Mouse (Mus musculus) hindbrain, embryonic 14.5 days (tissue): Measurements from ENCODE around the gene Hk2. TPM values are rescaled to one million over a fixed set of nuclear protein-coding genes. Genes with fewer than 3 reads are reported as not detected.

Source experiments
- ATAC-seq: fragments of 200-750 bp; cut with Nextera tagmentation; 2 replicates; pipeline ENCODE4 v1.8.0; 2017; ENCODE audit warnings: moderate number of reproducible peaks, mild to moderate bottlenecking, moderate TSS enrichment, moderate library complexity; ENCODE audit not compliant: low FRiP score
- DNase-seq: peaks from one replicate; pipeline ENCODE4 v3.0.0-alpha.2; 2015; ENCODE audit warnings: low spot score
- H3K27ac ChIP-seq: fragments of 300-500 bp; sonication (generic); 2 replicates; pipeline ENCODE4 v1.5.1; 2014; ENCODE audit warnings: mild to moderate bottlenecking, moderate library complexity
- H3K27me3 ChIP-seq: fragments of 300-500 bp; sonication (generic); 2 replicates; pipeline ENCODE4 v1.6.1; 2014; ENCODE audit warnings: mild to moderate bottlenecking, low read length, mixed read lengths; ENCODE audit not compliant: control insufficient read depth, insufficient read depth
- H3K36me3 ChIP-seq: fragments of 300-500 bp; sonication (generic); replicated peaks from 2 replicates; pipeline ENCODE4 v1.6.1; 2014; ENCODE audit not compliant: control insufficient read depth, insufficient read depth
- H3K4me1 ChIP-seq: fragments of 300-500 bp; sonication (generic); replicated peaks from 2 replicates; pipeline ENCODE4 v1.6.1; 2014; ENCODE audit warnings: antibody characterized with exemption, low read length, mixed read lengths; ENCODE audit not compliant: control insufficient read depth, insufficient read depth
- H3K4me2 ChIP-seq: fragments of 300-500 bp; sonication (generic); replicated peaks from 2 replicates; pipeline ENCODE4 v1.6.1; 2014; ENCODE audit warnings: mild to moderate bottlenecking, moderate library complexity
- H3K4me3 ChIP-seq: fragments of 300-500 bp; sonication (generic); replicated peaks from 2 replicates; pipeline ENCODE4 v1.5.1; 2014; ENCODE audit warnings: mild to moderate bottlenecking, low read length
- H3K9ac ChIP-seq: fragments of 300-500 bp; sonication (generic); 2 replicates; pipeline ENCODE4 v1.6.1; 2014
- H3K9me3 ChIP-seq: fragments of 300-500 bp; sonication (generic); 2 replicates; pipeline ENCODE4 v1.6.1; 2016; ENCODE audit warnings: low read length; ENCODE audit not compliant: control insufficient read depth
- WGBS: fragments of 180-500 bp; shearing (Covaris S2); extraction: QIAGEN DNeasy Blood & Tissue Kit; methylation state at CpG from one replicate; pipeline ENCODE4 v1.1.7; 2014; 5-methylcytosine and 5-hydroxymethylcytosine counted together
- polyA plus RNA-seq: library from polyadenylated mRNA; unstranded; fragments of >200 nt; fragmentation: Nextera tagmentation; extraction: Ambion mirVana; gene quantifications from 2 replicates; pipeline ENCODE4 v1.2.1, GENCODE M21; 2014

Hk2 gene
- polyA plus RNA-seq, 1 experiment from 2014 or later: 2.4 TPM

DNA sequence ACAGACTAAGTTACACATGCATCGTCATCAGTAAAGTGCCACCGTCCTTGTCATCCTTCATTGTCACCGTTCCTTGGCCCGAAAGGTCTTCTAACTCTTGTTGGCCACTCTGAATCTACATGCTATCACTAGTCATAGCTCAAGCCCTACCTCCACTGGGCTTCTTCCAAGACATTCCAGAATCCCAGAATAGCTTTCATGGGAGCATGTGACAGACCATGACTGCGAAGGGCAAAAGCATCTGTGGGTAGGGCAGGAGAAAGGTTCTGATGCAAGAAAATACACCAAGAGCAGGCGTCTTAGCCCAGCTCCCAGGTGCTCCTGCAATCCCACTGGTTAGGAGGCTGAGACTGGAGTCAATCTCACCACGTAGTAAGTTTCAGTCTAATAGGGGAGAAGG, 22.5 kb downstream of the Hk2 start:
- ATAC-seq (no peak), DNase-seq (no peak)
- Histone ChIP-seq H3K27me3 (no peaks in the 10 kb centered on the region), H3K27ac (no peak overlapping the region), H3K9me3 (no peaks in the 10 kb centered on the region), H3K9ac (no peak overlapping the region), H3K4me1 (no peaks in the 10 kb centered on the region), H3K36me3 (no peaks in the 10 kb centered on the region), H3K4me3 (no peak overlapping the region), H3K4me2 (no peak overlapping the region)
- 98% methylated on average over 7 of the region's 7 CpGs for WGBS

DNA sequence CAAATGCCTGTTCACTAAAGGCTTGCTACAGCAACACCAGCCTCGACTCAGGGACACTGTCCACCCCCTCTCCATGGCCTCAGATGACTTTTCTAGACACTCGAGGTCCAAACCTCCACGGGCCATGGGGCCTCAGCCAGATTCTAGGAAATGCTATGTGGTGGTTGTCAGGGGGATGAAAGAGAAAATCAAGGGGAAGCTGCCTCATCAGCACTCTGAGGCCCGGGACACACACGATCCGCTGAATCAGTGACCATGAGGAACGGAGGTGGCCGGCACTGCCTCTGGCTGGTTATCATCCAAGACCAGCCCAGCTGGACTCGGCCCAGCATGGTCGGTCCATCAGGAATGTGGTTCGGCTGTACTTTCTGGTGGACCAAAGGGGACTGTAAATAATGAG, 23.2 kb downstream of the Hk2 start:
- 89% methylated on average over 11 of the region's 11 CpGs for WGBS
- ATAC-seq (no peak), DNase-seq (no peak)
- H3K9me3 ChIP-seq: no peaks in the 10 kb centered on the region
- no peak overlapping the region for H3K4me3 ChIP-seq
- no peaks in the 10 kb centered on the region for H3K27me3 ChIP-seq
- no peaks in the 10 kb centered on the region for H3K4me1 ChIP-seq
- no peak overlapping the region for H3K9ac ChIP-seq
- no peak overlapping the region for H3K27ac ChIP-seq
- H3K36me3 ChIP-seq: no peaks in the 10 kb centered on the region
- no peak overlapping the region for H3K4me2 ChIP-seq

DNA sequence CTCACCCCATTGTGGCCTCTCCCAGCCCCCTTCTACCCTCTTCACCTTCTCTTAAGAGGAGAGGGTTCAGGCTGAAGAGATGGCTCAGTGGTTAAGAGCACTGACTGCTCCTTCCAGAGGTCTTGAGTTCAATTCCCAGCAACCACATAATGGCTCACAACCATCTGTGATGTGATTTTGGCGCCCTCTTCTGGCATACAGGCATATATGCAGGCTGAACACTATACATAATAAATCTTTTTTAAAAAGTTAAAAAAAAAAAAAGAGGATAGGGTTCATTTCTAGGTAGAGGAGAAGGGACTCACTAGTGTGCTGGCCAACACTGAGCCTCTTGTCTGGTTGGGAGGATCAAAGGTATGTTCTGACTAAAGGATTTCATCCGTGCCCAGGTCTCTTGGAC, 24.2 kb downstream of the Hk2 start:
- no peaks in the 10 kb centered on the region for H3K9me3 ChIP-seq
- 55% methylated on average over 2 of the region's 2 CpGs for WGBS
- no peak for ATAC-seq
- no peak overlapping the region for H3K4me2 ChIP-seq
- no peaks in the 10 kb centered on the region for H3K27me3 ChIP-seq
- DNase-seq: no peak
- H3K9ac ChIP-seq: no peak overlapping the region
- H3K36me3 ChIP-seq: no peaks in the 10 kb centered on the region
- H3K27ac ChIP-seq: no peak overlapping the region
- no peaks in the 10 kb centered on the region for H3K4me1 ChIP-seq
- no peak overlapping the region for H3K4me3 ChIP-seq

DNA sequence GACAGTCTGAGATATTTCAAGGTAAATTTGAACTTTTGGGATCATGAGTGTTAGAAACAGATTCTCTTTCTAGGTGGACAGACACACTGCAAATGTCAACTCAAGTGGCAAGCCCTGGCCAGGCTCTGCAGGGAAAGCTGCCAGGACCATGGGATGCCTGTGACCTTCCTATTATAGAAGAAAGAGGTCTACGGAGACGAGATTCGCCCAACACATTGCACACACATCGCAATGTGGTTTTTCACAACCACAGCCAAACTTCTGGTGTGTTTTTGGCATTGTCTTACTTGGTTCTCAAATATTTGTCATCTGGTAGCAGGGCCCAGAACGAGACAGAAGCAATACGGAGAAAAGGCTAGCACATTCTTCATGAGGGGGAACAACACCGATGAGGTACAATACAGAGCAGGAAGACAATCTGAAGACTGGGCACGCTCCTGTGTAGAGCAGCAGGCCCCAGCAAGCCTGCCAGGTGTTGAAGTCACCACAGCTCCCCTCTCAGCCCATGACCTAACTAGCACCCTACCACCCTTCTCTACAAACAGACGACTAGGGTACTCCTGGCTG, 26.1 kb downstream of the Hk2 start:
- no peaks in the 10 kb centered on the region for H3K27me3 ChIP-seq
- ATAC-seq: no peak
- no peaks in the 10 kb centered on the region for H3K4me1 ChIP-seq
- no peak overlapping the region for H3K27ac ChIP-seq
- WGBS: 96% methylated on average over 9 of the region's 9 CpGs
- DNase-seq: no peak
- H3K4me3 ChIP-seq: no peak overlapping the region
- no peak overlapping the region for H3K9ac ChIP-seq
- H3K36me3 ChIP-seq: no peaks in the 10 kb centered on the region
- H3K4me2 ChIP-seq: no peak overlapping the region
- H3K9me3 ChIP-seq: no peaks in the 10 kb centered on the region

DNA sequence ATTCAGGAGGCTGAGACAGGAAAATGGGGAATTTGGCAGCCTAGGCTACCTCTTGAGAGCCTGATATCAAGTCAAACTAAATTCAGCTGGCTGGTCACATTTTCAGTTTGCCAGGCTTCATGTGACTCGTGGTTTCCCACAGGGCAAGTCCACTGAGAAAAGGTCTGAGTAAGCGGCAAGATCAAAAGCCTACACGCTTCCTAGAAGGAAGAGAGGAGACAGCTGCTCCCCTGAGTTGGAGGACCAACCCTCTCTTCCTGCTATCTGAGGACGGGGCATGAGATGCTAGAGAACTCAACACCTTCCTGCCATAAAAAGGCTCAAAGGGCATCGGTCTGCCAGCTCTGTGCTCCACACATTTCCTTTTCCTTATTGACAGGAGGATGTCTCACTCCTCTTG, 27.2 kb downstream of the Hk2 start:
- H3K9me3 ChIP-seq: no peaks in the 10 kb centered on the region
- DNase-seq (no peak), ATAC-seq (no peak)
- no peaks in the 10 kb centered on the region for H3K4me1 ChIP-seq
- no peak overlapping the region for H3K4me3 ChIP-seq
- H3K36me3 ChIP-seq: no peaks in the 10 kb centered on the region
- H3K27me3 ChIP-seq: no peaks in the 10 kb centered on the region
- no peak overlapping the region for H3K4me2 ChIP-seq
- no peak overlapping the region for H3K9ac ChIP-seq
- no peak overlapping the region for H3K27ac ChIP-seq
- WGBS: 82% methylated on average over 5 of the region's 5 CpGs

DNA sequence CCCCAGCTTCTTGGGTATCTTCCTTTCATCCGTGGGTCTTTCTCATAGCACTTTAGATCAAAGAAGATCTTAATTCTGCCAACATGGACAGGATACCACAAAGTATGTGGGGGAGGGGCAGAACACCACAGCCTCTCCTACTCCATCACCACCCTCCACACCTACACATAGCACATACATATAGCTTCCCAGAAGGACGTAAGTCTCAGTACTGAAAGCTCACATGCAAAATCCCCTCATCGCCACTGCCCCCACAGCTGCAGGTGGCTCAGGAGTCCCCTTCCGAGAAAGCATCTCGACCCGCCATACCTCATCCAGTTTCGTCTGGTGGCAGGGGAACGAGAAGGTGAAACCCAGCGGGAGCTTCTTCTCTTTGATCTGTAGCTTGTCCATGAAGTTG, 29.7 kb downstream of the Hk2 start:
- Histone ChIP-seq H3K9ac (no peak overlapping the region), H3K4me2 (no peak overlapping the region), H3K36me3 (no peaks in the 10 kb centered on the region), H3K27ac (no peak overlapping the region), H3K9me3 (no peaks in the 10 kb centered on the region), H3K27me3 (no peaks in the 10 kb centered on the region), H3K4me3 (no peak overlapping the region), H3K4me1 (no peaks in the 10 kb centered on the region)
- 95% methylated on average over 9 of the region's 9 CpGs for WGBS
- DNase-seq (no peak), ATAC-seq (no peak)

DNA sequence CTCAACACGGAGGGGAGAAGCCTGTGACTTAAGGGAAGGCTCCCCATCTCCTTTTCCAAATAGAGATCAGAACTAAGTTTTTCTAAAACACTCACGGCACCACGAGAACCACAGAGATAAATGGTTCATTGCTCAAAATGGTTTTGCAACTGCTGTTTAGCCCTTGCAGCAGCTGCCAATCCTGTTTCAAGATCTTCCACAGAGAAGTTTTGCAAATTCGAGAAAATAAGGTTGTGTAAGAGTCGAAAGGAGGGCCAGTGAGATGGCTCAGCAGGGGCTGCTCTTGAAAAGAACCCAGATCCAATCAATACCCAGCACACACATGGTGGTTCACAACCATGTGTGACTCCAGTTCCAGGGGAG, 32.8 kb downstream of the Hk2 start:
- no peaks in the 10 kb centered on the region for H3K36me3 ChIP-seq
- ATAC-seq: no peak

DNA sequence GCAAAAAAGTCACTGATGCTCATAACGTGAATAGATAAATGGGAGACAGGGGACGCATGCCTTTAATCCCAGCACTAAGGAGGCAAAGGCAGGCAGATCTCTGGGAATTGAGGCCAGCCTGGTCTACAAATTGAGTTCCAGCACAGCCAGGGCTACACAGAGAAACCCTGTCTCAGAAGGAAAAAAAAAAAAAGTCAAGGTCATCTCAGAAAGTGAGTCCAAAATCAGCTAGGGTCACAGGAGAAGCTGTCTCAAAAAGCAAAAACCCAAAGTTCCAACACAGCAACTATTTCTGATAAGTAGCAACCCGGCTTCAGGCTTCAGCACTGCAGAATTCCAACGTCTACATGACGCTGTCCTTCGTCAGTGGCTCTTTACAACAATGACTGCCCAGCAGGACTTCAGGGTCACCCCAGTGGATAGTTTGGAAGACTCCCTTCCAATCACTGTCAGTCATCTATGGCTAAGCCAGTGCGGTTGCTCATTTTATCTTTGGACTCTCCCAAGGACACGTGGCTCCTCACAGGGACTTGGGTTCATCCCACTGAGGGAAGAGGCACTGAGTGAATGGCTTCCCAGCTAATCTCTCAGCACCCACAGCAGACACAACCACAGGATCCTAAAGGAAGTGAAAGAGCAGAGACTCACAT, 33.3 kb downstream of the Hk2 start:
- H3K36me3 ChIP-seq: no peaks in the 10 kb centered on the region
- H3K9me3 ChIP-seq: no peaks in the 10 kb centered on the region
- no peak overlapping the region for H3K4me2 ChIP-seq
- DNase-seq (no peak), ATAC-seq (no peak)
- H3K4me1 ChIP-seq: no peaks in the 10 kb centered on the region
- WGBS: 81% methylated on average over 8 of the region's 8 CpGs
- no peak overlapping the region for H3K27ac ChIP-seq
- H3K4me3 ChIP-seq: no peak overlapping the region
- no peak overlapping the region for H3K9ac ChIP-seq
- H3K27me3 ChIP-seq: no peaks in the 10 kb centered on the region

More for the DNA sequence above, 32.8 kb downstream of the Hk2 start:
- Histone ChIP-seq H3K27me3 (no peaks in the 10 kb centered on the region), H3K27ac (no peak overlapping the region), H3K4me3 (no peak overlapping the region), H3K4me2 (no peak overlapping the region), H3K4me1 (no peaks in the 10 kb centered on the region), H3K9ac (no peak overlapping the region), H3K9me3 (no peaks in the 10 kb centered on the region)
- no peak for DNase-seq
- WGBS: 81% methylated on average over 5 of the region's 5 CpGs

DNA sequence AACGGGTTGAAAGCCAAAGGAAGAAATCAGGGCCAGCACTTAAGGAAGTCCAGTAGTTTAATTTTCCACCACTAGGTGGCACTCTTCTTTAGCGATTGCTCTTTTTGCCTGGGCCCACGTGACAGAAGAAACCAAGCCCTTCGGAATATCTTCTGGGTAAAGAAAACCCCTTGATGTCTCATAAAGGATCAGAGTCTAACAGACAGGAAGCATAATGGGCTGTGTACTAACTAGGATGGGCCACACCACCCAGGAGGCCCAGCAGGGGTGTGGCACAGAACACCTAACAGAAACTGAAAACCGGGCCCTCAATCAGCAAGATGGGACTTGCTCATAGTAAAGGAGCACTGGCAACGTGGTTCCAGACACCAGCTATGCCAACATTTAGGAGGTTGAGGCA, 34.0 kb downstream of the Hk2 start:
- Histone ChIP-seq H3K9me3 (no peaks in the 10 kb centered on the region), H3K27me3 (no peaks in the 10 kb centered on the region), H3K4me1 (no peaks in the 10 kb centered on the region), H3K9ac (no peak overlapping the region), H3K4me3 (no peak overlapping the region), H3K4me2 (no peak overlapping the region; the same call in 1 of the 2 replicates), H3K27ac (no peak overlapping the region), H3K36me3 (no peaks in the 10 kb centered on the region)
- peak; percentile 92 for DNase-seq
- peak; percentile 46 for ATAC-seq
- 36% methylated on average over 6 of the region's 6 CpGs for WGBS
